Mouse (Mus musculus) heart, postnatal 10 days (tissue): ENCODE results near the gene Zbtb43. TPM values are rescaled to one million over a fixed set of nuclear protein-coding genes. Genes with fewer than 3 reads are reported as not detected.
A peak's percentile ranks its signal among the peaks of the same experiment; 100 is the strongest.

Source experiments
- DNase-seq, 2 experiments: peaks; one replicate each; pipeline ENCODE4 v3.0.0; 2021
- intact Hi-C: fragments of 180-260 bp; cut with DNase I; formaldehyde crosslinking; loops from one replicate; pipeline ENCODE4 v1.15.1; 2025
- total RNA-seq, 2 experiments: library from RNA; stranded (reverse); gene quantifications; 2 replicates each; pipeline ENCODE4 v1.2.3; 2021

The Zbtb43 gene
- total RNA-seq, 2 experiments from 2014 or later: 20.1 to 20.5 TPM

DNA sequence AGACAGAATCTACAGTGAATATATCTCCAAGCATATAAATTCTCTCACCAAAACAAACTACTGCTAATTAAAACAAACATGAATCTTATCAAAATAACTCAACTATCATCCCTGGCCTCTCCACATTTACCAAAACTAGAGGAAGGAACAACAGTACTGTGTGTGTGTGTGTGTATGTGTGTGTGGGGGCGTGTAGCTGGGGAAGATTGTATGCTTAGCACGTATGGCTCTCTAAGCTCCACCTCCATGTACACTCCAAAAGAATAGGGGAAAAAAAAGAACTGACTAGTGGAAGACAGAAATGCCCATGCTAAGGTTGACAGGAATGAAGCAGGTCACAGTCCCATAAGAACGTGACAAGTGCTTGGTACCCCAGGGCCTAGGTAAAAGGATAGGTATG lies 13.0 kb downstream of the Zbtb43 start:
- no peak for DNase-seq
- intact Hi-C loops: no loop called here

DNA sequence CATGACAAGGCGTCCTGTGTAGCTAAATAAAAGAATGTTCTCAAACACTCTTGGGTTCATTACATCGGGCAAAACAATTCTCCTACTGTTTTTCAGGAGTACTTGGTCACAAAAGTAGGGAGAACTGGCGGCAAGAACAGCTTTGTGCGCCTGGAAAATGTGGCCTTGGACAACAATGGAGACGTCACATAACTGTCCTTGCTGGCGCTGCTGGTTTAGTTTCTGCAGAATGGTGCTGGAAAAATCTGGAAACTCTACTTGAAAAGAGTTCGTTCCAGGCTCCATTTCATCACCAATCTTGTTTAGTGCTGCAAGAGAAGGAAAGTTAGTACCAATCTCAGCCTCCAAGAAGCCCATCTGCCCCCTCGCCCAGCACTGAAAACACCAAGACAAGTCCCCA lies 13.5 kb downstream of the Zbtb43 start:
- intact Hi-C loops: no loop called here
- no peak for DNase-seq

DNA sequence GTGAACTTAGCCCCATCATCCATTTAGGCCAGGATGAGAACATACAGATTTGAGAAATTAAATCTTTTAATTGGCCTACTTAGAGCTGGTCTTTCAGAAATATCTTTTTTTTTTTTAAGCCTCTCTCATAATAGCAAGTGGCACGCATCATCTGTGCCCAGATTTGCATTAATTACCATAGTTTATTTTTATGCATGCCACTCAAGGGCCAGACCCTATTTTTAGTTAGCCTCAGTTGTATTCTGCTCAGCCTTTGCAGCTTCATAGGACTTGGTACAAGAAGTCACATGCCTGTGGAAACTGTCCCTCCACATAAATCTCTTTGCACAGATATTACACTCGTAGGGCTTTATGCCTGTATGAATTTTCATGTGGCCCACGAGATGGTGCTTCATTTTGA lies 14.9 kb downstream of the Zbtb43 start:
- intact Hi-C loops: no loop called here
- DNase-seq: no peak

DNA sequence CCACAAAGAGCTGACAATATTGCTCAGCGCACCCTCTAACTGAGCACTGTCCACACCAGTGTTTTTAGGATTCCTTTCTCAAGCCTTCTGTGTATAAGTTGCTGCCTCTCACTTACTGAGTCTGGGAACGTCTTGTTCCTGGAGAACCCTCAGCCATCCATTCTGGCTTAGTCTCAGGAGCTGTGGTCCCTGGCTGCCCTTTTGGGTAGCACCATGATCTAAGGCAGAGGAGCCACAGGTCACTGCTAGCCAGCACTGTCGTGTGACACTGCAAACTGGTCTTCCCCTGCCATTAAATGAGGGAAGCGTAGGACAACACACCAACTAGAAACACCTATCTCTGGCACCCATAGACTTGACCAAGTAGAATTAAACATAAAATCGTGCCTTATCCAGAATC lies 15.6 kb downstream of the Zbtb43 start:
- DNase-seq: no peak
- intact Hi-C loops: no loop called here

DNA sequence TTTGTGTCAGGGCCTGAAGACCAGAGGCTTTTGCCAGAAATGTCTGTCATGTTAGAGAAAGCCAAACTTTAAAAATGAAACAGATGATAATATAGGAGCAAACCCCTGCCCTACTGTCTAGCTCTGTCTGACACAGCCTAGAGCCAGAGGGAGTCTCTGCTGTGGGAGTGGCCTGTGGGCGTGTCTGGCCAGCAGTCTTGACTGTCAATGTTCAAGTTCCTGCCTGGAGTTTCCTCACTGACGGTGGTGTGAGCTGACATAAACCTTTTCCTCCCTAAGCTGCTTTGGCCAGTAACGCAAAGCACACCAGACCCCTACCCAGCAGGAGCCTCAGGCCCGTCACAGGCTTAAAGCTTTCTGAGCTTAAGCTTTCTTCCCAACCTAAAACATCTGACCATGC lies 16.2 kb downstream of the Zbtb43 start:
- intact Hi-C loops: no loop called here
- DNase-seq: peak; percentile 48 to 58

DNA sequence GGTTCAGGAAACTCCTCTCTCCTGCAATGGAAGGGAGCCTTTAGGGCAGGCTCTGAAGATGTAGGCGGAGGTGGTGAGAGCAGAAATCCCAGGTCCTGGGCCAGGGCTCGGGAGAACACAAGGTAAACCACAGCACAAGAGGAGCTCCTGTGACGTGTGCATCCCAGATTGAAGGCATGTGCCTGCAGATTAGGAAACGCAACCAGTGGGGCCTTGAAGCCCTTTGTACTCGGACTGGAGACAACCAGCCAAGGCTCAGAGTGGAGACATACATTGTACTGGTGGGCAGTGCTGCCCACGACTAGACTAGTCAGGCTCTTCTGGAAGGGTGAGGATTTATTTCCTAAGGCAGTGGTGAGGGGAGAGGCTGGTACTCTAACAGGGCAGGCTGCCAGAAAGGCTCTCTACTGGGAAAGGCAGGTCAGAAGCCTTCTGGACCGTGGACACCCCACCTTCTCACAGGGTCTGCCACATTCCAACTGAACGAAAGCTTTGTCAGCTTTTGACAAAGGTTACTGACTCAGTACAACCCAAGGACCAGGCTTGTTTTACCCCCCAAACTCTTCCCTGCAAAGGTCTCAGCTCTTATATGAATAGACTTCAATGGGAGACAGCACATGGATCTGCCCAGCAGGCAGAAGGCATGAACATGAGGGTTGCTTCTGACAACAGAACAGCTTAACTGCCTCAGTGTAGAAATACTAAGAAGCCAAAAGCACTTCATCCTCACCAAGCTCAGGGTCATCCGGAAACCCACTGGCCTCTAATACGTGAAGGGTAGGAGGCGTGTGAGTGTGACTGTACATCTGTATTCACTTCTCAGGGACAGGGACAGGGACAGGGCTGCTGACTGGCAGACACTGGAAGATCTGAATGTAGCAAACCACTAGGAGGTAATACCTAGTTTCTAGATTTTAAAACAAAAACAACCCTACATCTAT lies 17.1 kb downstream of the Zbtb43 start:
- DNase-seq: no peak
- intact Hi-C loops: no loop called here

DNA sequence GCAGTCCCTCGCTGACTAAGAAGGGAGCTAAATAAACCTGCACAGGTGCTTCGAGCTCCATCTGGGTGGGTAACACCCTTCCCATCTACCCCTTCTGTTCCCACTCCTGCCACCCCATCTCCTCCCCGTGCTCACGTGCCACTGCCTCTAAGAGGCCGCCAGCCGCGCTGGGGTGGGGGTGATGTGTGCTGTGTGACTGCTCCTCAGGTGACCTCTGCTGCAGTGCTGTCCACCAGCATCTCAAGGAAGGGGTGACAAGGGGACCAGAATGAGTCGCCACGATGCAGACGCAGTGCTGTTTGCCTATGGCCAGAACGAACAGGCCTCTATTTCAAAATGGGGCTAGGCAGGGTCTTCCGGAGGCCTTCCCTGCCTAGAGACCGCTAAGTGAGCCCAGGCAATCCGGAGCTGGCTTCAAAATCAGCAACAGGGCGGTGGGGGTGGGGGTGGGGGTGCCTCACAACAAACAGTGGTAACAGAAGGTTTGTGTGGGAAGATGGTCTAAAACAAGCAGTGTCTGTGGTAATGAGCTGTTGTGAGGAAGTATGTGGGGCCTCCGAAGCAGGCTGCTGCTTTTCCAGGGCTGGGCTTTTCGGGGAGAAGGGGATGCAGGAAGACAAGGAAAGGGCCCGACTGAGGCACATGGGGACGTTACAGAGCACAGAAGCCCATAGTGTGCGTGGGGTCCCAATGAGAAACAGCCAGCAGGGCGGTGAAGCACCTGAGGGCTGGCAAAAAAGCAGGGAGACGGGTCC lies 19.1 kb downstream of the Zbtb43 start:
- DNase-seq: no peak
- intact Hi-C loops: no loop called here

DNA sequence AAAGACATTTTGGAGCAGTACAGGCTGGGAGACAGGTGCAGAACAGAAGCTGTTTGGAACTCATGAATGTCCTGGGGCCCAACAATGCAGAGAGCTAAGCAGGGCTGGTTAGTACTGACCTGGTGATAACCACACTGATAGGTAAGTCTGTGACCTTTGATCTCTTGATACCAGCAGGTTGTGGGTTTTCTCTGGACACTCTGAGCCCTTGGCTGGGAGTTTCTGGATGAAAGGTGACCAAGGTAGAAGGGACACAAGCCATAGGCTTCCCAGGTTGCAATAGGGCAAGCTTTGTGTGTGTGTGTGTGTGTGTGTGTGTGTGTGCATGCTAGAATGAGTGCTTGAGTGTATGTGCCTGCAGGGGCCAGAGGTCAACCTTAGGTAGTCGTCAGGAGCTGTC lies 21.6 kb downstream of the Zbtb43 start:
- DNase-seq: no peak
- intact Hi-C loops: no loop called here

DNA sequence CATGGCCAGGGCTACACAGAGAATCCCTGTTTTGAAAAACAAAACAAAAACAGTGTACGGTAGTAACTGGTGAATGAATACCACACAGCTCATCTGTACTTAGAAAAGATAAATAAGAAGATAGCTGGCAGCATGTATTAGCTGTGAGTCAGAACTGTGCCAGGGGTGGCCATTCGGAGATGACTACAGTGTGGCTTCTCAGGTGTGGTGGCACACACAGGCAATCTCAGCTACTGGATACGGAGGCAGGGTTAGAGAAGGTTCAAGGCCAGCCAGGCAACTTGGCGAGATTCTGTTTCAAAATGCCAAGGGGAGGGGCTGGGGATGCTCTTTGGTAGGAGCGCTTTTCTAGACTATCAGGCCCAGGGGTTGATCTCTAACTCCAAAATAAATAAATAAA lies 22.6 kb downstream of the Zbtb43 start:
- DNase-seq: no peak
- intact Hi-C loops: no loop called here

DNA sequence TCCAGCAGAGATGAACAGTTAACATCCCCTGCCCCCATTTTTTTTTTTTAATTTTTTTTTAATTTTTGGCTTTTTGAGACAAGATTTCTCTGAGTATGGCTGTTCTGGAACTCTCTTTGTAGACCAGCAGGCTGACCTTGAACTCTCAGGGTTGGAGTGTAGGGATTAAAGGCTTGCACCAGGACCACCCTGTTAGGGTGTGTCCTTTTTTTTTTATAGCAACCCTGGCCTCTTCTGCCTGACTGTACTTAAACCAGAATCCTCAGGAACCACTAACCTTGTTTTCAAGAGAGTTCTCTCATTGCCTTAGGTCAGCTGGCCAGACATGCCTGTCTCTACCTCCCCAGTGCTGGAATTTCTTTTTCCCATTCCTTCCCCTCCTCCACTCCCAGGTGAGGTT lies 23.5 kb downstream of the Zbtb43 start:
- intact Hi-C loops: no loop called here
- DNase-seq: no peak

DNA sequence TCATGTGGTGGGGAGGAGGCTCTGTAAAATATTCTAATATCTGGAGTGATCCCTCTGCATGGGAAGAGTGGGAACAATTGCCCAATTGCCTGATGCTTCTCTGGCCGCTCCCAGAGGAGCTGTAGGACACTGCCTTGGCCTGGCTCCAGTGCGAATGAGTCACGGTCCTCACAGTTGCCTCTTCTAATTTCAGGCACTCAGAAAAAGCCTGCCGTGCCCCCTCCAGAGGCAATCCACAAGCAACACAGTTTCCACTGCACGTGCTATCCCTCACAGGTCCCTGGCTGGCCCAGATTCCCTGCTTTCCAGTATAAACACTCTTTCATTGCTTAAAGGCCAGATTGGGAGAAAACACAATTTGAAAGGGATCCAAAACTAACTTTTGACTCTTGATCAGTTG lies 24.0 kb downstream of the Zbtb43 start:
- intact Hi-C loops: no loop called here
- peak; percentile 93 to 94 for DNase-seq

DNA sequence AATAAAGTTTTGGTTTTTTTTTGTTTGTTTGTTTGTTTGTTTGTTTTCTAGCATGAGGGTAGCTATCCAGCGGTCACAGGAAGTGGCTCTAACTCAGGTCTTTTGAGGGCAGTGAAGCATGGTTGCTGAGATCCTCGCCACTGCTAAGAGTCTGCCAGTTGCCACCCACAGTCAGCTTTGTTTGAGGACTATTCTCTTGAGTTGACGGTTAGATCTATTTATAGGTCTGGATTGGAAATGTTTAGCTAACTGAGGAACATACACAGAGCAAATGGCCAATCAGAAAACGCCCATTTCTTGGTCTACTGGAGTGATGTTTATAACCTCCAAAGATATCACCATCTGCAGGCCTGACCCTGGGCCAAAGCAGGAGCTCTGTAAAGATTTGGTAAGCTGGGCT lies 25.7 kb downstream of the Zbtb43 start:
- no peak for DNase-seq
- intact Hi-C loops: no loop called here

DNA sequence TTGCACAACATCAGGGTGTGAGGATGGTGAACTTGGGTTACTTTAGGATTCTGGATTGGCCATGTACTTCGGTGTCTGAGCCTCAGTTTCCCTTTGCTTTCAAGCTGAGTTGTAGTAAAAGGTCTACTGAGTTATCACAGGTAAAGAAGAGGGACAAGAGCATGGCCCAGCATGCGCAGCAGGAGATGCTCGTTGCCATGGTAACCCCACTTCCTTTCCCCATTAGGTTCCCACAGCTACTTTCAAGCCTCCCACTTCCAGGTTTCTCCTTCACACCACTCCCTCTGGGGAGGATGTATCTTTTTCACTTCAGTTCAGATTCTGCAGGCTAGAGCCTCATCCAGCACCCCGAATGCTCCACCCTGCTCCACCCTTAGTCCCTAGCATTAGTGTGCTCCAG lies 27.5 kb downstream of the Zbtb43 start:
- no peak for DNase-seq
- intact Hi-C loops: no loop called here

DNA sequence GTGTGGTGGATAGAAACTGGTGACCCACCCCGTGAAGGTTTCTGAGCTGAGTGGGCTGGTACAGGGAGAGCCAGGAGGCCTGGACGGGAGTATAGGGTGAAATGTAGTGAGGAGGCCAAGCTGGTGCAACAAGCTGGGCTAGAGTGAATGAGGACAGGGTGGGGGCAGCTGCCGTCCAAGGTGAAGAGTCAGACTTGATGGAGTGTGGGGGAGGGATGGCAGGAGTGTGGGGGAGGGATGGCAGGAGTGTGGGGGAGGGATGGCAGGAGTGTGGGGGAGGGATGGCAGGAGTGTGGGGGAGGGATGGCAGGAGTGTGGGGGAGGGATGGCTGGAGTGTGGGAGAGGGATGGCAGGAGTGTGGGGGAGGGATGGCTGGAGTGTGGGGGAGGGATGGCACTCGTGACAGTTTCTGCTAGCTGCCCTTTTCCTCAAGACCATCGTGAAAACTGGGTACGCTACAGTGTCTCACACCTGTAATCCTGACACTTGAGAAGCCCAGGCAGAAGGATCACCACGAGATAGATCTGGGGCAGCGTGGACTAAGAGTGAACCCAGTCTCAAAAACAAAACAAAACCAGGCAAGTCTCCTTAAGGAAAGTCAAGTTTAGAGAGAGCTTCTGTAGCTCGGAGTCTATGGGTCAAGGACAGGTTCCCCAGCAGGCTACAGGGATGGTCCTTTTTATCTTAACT lies 28.2 kb downstream of the Zbtb43 start:
- intact Hi-C loops: no loop called here
- DNase-seq: no peak

DNA sequence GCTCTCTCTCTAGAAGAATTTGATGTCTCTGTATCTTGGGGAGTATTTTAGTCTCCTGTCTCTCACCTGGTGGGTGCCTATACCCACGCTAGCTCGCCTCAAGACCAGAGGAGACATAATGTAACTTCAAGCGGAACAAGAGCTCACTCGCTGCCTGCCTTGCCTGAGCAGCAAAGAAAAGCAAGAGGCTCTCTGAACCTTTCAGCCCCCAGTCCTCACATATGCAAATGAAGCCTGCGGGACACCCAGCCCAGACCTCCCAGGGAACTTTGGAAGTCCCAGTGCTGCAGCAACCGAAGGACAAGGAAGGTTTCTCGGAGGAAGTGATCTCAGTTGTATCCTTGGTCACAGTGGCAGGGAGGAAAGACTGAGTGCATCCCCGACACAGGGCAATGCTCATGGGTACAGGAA lies 28.9 kb downstream of the Zbtb43 start:
- DNase-seq: no peak
- intact Hi-C loops: no loop called here

DNA sequence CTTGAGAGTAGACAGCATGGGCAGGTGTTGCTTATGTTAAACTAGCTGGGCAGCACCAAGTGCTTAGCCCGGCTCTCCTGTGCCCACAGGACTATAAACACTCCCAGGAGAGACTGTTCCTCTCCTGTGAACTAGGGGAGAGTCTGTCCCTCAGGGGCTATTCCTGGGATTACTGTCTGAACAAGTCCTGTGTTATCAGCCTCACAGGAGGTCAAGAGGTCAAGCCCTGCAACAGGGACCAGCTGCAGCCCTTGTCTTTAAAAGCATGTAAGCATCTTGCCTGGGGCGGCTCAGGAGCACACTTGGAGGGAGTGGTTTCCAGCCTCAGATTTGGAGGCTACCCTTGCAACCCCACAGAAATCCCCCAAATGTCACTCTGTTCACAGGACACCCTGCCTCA lies 30.0 kb downstream of the Zbtb43 start:
- DNase-seq: no peak
- intact Hi-C loops: no loop called here

DNA sequence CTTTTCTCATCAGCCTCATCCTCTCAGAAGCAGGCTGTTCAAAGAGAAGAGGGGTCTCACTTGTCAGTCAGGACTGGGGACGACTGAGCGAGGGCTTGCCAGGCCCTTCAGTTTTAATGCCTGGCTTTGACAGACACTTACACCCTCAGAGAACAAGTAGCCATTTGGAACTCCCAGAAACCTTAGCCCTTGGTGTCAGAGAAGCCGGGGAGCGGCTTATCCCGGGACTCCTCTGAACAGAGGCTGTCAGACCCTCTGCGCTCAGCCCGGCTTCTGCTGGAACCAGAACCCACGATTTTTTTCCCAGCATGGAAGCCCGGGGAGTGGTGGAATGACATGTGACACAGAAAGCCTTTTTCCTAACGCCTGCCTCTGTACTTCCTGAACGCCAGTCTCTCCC lies 31.2 kb downstream of the Zbtb43 start:
- intact Hi-C loops: no loop called here
- DNase-seq: no peak

DNA sequence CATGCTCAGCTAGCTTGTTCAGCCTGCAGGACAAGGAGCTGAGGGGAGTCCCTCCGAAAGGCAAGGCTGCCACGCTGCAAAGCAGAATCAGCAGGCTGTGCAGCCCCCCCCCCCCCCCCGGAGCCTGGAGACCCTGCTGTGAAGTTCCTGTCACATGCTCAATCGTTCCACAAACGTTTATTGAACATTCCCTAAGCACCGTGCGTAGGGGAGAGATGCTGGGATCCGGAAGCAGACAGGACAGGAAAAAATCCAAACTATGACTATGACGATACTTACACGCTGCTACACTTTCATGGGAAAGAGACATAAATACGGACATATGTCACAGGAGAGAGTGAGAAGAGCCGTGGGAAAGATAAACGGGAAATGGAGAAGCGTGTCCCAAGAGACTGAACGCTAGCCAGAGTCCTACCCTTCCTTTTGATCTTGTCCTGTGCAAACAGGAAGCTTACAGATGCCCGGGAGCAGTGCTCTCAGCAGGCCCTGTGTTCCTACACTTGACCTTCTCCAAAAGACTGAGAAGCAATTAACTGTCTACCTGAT lies 32.3 kb downstream of the Zbtb43 start:
- DNase-seq: no peak
- intact Hi-C loops: no loop called here

DNA sequence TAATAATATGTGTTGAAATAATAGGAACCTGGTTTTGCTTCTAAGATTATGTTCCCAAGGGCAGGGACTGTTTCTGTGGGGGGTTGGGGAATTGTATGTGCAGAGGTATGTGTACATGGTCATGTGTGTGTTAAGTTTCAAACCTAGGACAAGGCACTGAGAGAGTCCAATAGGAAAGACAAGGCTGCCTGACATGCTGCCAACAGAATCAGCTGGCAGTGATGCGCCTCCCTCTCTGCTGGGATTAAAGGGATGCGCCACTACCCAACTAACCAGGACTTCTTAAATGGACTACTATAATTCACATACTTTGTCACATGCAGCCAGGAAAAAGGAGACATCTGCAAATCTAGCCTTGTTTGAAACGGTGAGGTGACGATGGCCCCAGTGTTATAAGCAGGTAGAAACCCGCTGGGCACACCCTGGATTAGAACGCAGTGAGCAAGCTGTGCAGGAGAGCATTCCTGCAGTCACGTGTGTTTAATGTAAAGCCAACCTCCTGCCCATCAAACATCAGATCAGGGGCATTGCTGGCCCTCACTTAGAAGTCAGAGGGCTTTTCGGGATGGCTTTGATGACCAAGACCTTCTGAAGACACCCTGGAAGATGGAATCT lies 33.2 kb downstream of the Zbtb43 start:
- intact Hi-C loops: no loop called here
- DNase-seq: no peak

DNA sequence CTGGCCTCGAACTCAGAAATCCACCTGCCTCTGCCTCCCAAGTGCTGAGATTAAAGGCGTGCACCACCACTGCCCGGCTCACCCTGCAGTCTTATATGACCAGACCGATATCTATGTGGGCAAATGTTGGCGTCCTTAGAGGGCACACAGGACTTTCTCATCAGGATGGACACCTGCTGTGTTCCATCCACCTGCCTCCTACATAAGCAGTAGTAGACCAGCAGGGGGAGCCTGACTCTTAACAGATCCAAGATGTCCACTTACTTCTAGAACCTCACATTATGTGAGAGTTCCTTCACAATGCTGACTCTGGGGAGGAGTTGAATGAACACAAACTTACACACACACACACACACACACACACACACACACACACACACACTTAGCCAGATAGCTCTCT lies 35.5 kb downstream of the Zbtb43 start:
- DNase-seq: peak; percentile 48 to 63
- intact Hi-C loops: no loop called here
